Comparison of ENCODE assay signal across 23 mouse cellular contexts in the genomic region with DNA sequence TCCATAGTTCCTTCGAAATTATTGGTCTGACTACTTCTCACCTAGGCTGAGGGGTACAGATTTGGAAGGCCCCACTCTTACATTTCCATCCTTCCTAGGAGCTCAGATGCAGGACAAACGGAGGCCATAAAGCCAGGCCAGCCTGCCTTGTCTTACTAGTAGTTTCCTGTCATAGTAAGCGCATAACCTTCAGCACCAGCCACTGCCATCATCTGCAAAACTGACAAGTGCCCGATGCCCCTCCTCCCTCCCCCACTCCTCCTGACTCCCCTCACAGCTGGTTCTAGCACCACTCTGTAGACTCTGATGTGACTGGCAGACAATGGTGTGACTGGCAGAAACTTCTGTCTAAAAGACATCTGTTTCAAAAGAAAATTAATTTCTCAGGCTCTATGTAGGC. TPM values are rescaled to one million over a fixed set of nuclear protein-coding genes. Genes with fewer than 3 reads are reported as not detected.
A peak's percentile ranks its signal among the peaks of the same experiment; 100 is the strongest.
DNase-seq lines count a peak whose midpoint lies in the region; ATAC-seq lines count a peak whose summit lies in the region.
"Had no signal": no experiment of that assay in that cellular context is flagged by ENCODE, and none has a peak within 500 bp of the region (broad histone marks: within the 10 kb centered on the region; RNA-seq: fewer than 3 reads in every experiment).

No protein-coding gene starts in this region.

- DNase-seq in cerebellum, adult 9-11 months = peak; percentile 1
- DNase-seq in cerebellum, adult 8-10 months = no peak
- DNase-seq in heart, adult 11 months = peak; percentile 74
- peak; percentile 0 for DNase-seq in layer of hippocampus, adult 9-11 months
- DNase-seq in layer of hippocampus, adult 18-20 months (ENCODE audit: low spot score in 2 of 2) = no peak
- DNase-seq: adrenal gland, adult 2 months; adrenal gland, adult 8-10 months; adrenal gland, postnatal 10 days; adrenal gland, postnatal 14 days; adrenal gland, postnatal 25 days; adrenal gland, postnatal 36 days; B cell, adult 2 months; cerebellum, adult 11 months; cerebellum, adult 11-12 months; cerebellum, adult 18-20 months had no signal

- H3K4me2 ChIP-seq in heart, embryonic 12.5 days = no peak overlapping the region

- no peaks in the 10 kb centered on the region for H3K27me3 ChIP-seq in heart, embryonic 12.5 days (replicated peaks)
- H3K27me3 ChIP-seq: Patski had no signal

- no peaks in the 10 kb centered on the region for H3K36me3 ChIP-seq in heart, embryonic 12.5 days
- H3K36me3 ChIP-seq: G1E had no signal

- no peak for ATAC-seq in heart, embryonic 12.5 days (ENCODE audit: insufficient number of reproducible peaks, low FRiP score)
- ATAC-seq: activated CD4-positive, CD25-positive, alpha-beta regulatory T cell, adult 4 months; CD4-positive, CD25-positive, alpha-beta regulatory T cell, adult 4 months; Patski had no signal

- WGBS in heart, embryonic 12.5 days = 73% methylated on average over 4 of the region's 4 CpGs

- 0 out of 2 replicates have a peak, but pooled peaks cover 6% of the 10 kb centered on the region for H3K4me1 ChIP-seq in heart, embryonic 12.5 days (replicated peaks)

- no peak overlapping the region for H3K27ac ChIP-seq in heart, embryonic 12.5 days (ENCODE audit: poor library complexity, severe bottlenecking)

- no peak overlapping the region for H3K4me3 ChIP-seq in heart, embryonic 12.5 days

- H3K9me3 ChIP-seq in heart, embryonic 12.5 days (replicated peaks) = no peaks in the 10 kb centered on the region
- H3K9me3 ChIP-seq: G1E had no signal

- no peak overlapping the region for H3K9ac ChIP-seq in heart, embryonic 12.5 days

RNA-seq across cellular contexts. Expression of a gene that starts 20.4 kb away (rescaled TPM):
- 7.9 and 8.7 TPM in 2 replicates for polyA plus RNA-seq in heart, embryonic 12.5 days (2016; fragmentation: Nextera tagmentation; extraction: Ambion mirVana)
- total RNA-seq in layer of hippocampus, adult 18-20 months (2021) = 1 to 10 TPM; 2.2 to 3.1 TPM
- total RNA-seq: CH12.LX, MEL had no signal
- polyA plus RNA-seq: activated CD4-positive, CD25-positive, alpha-beta regulatory T cell, adult 4 months; C2C12; CD4-positive, CD25-positive, alpha-beta regulatory T cell, adult 4 months; G1E; Patski had no signal

RNA-seq across cellular contexts. Expression of a gene that starts 22.1 kb away (rescaled TPM):
- polyA plus RNA-seq in heart, embryonic 12.5 days (2016; fragmentation: Nextera tagmentation; extraction: Ambion mirVana) = 1.2 and 1.3 TPM in 2 replicates
- total RNA-seq in layer of hippocampus, adult 18-20 months (2021) = 1 to 10 TPM; 1.5 to 2.0 TPM
- total RNA-seq: MEL had no signal
- polyA plus RNA-seq: G1E had no signal

RNA-seq across cellular contexts. Expression of a gene that starts 54.5 kb away (rescaled TPM):
- polyA plus RNA-seq in heart, embryonic 12.5 days (2016; fragmentation: Nextera tagmentation; extraction: Ambion mirVana) = not detected in 2 replicates
- total RNA-seq in layer of hippocampus, adult 18-20 months (2021) = 1 to 10 TPM; 1.4 to 2.5 TPM
- total RNA-seq: CH12.LX, MEL had no signal
- polyA plus RNA-seq: activated CD4-positive, CD25-positive, alpha-beta regulatory T cell, adult 4 months; C2C12; CD4-positive, CD25-positive, alpha-beta regulatory T cell, adult 4 months; G1E; Patski had no signal

Comparison
In these comparisons a context has a peak if more than half of its experiments do, and no peak if none do; other contexts are left out.
1. DNase-seq: peak in cerebellum, adult 9-11 months (single experiment), heart, adult 11 months (single experiment) and layer of hippocampus, adult 9-11 months (single experiment); none in cerebellum, adult 8-10 months (single experiment) and layer of hippocampus, adult 18-20 months (0 of 2).